Mouse (Mus musculus) heart, embryonic 16.5 days (tissue): ENCODE results near the gene St3gal4. TPM values are rescaled to one million over a fixed set of nuclear protein-coding genes. Genes with fewer than 3 reads are reported as not detected.
A peak's percentile ranks its signal among the peaks of the same experiment; 100 is the strongest.

Source experiments
- ATAC-seq: fragments of 200-750 bp; cut with Nextera tagmentation; replicated peaks from 2 replicates; pipeline ENCODE4 v1.8.0; 2017; ENCODE audit warnings: moderate number of reproducible peaks; ENCODE audit not compliant: insufficient read depth, low FRiP score; ENCODE audit errors: extremely low read depth
- H3K27ac ChIP-seq: fragments of 300-500 bp; sonication (generic); 2 replicates; pipeline ENCODE4 v1.5.1; 2014; ENCODE audit warnings: mild to moderate bottlenecking, low read length, control low read depth, moderate library complexity
- H3K27me3 ChIP-seq: fragments of 300-500 bp; sonication (generic); 2 replicates; pipeline ENCODE4 v1.6.1; 2014; ENCODE audit warnings: low read length, mixed read lengths; ENCODE audit not compliant: control insufficient read depth, insufficient read depth
- H3K36me3 ChIP-seq: fragments of 300-500 bp; sonication (generic); 2 replicates; pipeline ENCODE4 v1.6.1; 2014; ENCODE audit not compliant: control insufficient read depth, insufficient read depth
- H3K4me1 ChIP-seq: fragments of 300-500 bp; sonication (generic); 2 replicates; pipeline ENCODE4 v1.6.1; 2014; ENCODE audit warnings: low read length, mixed read lengths; ENCODE audit not compliant: control insufficient read depth, insufficient read depth
- H3K4me2 ChIP-seq: fragments of 300-500 bp; sonication (generic); 2 replicates; pipeline ENCODE4 v1.6.1; 2014; ENCODE audit warnings: low read depth, mild to moderate bottlenecking, control low read depth, low read length
- H3K4me3 ChIP-seq: fragments of 300-500 bp; sonication (generic); 2 replicates; pipeline ENCODE4 v1.5.1; 2014; ENCODE audit warnings: mild to moderate bottlenecking, control low read depth, low read length
- H3K9ac ChIP-seq: fragments of 300-500 bp; sonication (generic); 2 replicates; pipeline ENCODE4 v1.6.1; 2014; ENCODE audit warnings: low read length, control low read depth
- H3K9me3 ChIP-seq: fragments of 300-500 bp; sonication (generic); replicated peaks from 2 replicates; pipeline ENCODE4 v1.6.1; 2016; ENCODE audit warnings: low read length; ENCODE audit not compliant: control insufficient read depth
- WGBS: fragments of 180-500 bp; shearing (Covaris S2); extraction: QIAGEN DNeasy Blood & Tissue Kit; methylation state at CpG from one replicate; pipeline ENCODE4 v1.1.7; 2014; 5-methylcytosine and 5-hydroxymethylcytosine counted together
- polyA plus RNA-seq: library from polyadenylated mRNA; unstranded; fragments of >200 nt; fragmentation: Nextera tagmentation; extraction: Ambion mirVana; gene quantifications from 2 replicates; pipeline ENCODE4 v1.2.1, GENCODE M21; 2015

St3gal4 gene
- polyA plus RNA-seq, 1 experiment from 2014 or later, result 25.8 TPM

DNA sequence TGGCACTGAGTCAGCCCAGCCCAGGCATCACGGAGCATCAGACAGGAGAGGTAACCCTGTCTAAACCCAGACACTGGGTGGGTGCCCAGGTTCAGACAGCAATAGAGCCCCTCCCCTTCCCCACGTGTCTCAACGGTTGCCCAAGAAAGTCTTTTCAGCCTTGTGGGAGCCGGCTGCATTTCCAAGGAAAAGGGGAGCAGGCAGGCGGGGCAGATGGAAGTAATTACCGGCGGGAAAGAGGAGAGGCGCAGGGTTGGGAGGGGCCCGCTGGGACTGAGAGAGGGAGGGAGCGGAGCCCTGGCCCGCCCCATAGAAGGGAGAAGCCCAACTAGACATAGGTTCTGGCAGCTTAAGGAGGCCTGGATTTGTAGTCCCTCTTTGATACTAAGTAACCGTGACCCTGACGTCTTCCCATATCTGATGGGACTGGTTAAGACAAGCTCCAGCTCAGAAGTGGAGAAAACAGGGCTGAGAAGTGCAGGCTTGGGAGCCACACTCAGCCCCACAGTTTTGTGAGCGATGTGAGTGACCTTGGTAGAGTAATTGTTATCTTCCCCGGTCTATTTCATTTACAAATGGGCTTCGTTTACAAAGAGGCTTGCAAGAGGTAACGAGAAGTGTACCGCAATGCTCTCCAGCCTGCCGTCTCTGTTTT, 7.0 kb downstream of the St3gal4 start:
- ATAC-seq, result no peak
- peak overlapping the region; percentile 10; the same call in 1 of the 2 replicates for H3K4me2 ChIP-seq
- H3K27me3 ChIP-seq, result no peaks in the 10 kb centered on the region
- H3K36me3 ChIP-seq, result no peaks in the 10 kb centered on the region
- H3K27ac ChIP-seq, result no peak overlapping the region
- peaks cover 47% of the 10 kb centered on the region for H3K4me1 ChIP-seq
- 53% methylated on average over 19 of the region's 19 CpGs for WGBS
- no peaks in the 10 kb centered on the region for H3K9me3 ChIP-seq
- H3K9ac ChIP-seq, result no peak overlapping the region
- H3K4me3 ChIP-seq, result no peak overlapping the region

DNA sequence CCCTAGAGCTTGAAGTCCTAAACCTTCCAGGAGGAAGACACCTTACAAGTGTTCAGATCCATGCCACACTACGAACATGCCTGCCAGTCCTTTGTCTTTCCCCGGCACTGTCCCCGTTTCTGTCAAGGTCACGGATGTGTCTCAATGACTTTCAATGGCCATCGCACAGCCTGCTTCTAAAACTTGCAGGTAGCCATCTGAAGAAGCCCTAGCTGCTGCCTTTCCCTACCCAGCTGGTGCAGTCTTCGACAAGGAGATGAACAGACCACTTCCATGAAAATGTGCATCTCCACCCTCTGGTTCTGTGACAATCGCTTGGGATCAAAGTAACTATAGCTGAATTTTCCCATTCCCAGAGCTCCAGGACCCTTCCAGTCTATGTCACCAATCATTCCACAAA, 7.6 kb downstream of the St3gal4 start:
- 77% methylated on average over 7 of the region's 7 CpGs for WGBS

GRCm38 (mm10) chr9:35110567-35110966, 8.5 kb downstream of the St3gal4 start:
- ATAC-seq, result no peak
- Histone ChIP-seq H3K9me3 (no peaks in the 10 kb centered on the region), H3K27me3 (no peaks in the 10 kb centered on the region), H3K27ac (0 out of 2 replicates have a peak overlapping the region, but pooled peaks have one; percentile 4), H3K4me1 (peaks cover 51% of the 10 kb centered on the region), H3K4me2 (no peak overlapping the region), H3K9ac (0 out of 2 replicates have a peak overlapping the region, but pooled peaks have one; percentile 27), H3K4me3 (no peak overlapping the region), H3K36me3 (no peaks in the 10 kb centered on the region)
- 70% methylated on average over 4 of the region's 4 CpGs for WGBS

More for the DNA sequence above, 7.6 kb downstream of the St3gal4 start:
- H3K27ac ChIP-seq, result no peak overlapping the region
- H3K4me3 ChIP-seq, result no peak overlapping the region
- H3K36me3 ChIP-seq, result no peaks in the 10 kb centered on the region
- no peak for ATAC-seq
- no peak overlapping the region for H3K9ac ChIP-seq
- H3K9me3 ChIP-seq, result no peaks in the 10 kb centered on the region
- H3K4me2 ChIP-seq, result peak overlapping the region; percentile 10; the same call in 1 of the 2 replicates
- H3K27me3 ChIP-seq, result no peaks in the 10 kb centered on the region
- peaks cover 48% of the 10 kb centered on the region for H3K4me1 ChIP-seq

DNA sequence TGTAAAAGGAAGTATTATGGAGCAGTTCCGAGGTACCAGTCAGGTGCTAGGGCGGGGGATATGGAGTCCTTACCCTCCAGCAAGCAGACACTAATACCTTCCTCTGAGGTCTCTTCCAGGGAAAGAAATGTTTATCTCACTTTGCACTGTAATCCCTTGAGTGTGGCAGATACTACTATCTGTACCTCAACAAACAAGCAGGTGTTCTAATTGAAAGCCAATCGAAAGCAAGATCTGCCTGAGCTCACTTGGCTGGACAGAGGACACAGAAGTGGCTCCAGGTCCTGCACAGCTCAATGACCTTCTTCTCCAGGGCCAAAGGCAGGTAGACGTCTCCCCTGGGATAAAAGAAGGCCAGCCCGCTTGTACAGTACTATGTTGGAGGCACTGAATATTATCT, 9.0 kb downstream of the St3gal4 start:
- no peak overlapping the region for H3K4me3 ChIP-seq
- H3K36me3 ChIP-seq, result no peaks in the 10 kb centered on the region
- 0 out of 2 replicates have a peak overlapping the region, but pooled peaks have one; percentile 4 for H3K27ac ChIP-seq
- 70% methylated on average over 5 of the region's 5 CpGs for whole genome bisulfite sequencing
- H3K27me3 ChIP-seq, result no peaks in the 10 kb centered on the region
- H3K9ac ChIP-seq, result no peak overlapping the region
- H3K4me2 ChIP-seq, result no peak overlapping the region
- no peak for ATAC-seq
- peaks cover 50% of the 10 kb centered on the region for H3K4me1 ChIP-seq
- no peaks in the 10 kb centered on the region for H3K9me3 ChIP-seq

- Histone ChIP-seq H3K4me3 (no peak overlapping the region), H3K4me1 (peaks cover 51% of the 10 kb centered on the region), H3K36me3 (no peaks in the 10 kb centered on the region), H3K9me3 (no peaks in the 10 kb centered on the region), H3K9ac (no peak overlapping the region), H3K4me2 (no peak overlapping the region), H3K27ac (0 out of 2 replicates have a peak overlapping the region, but pooled peaks have one; percentile 24), H3K27me3 (no peaks in the 10 kb centered on the region)
- 62% methylated on average over 5 of the region's 5 CpGs for WGBS
- peak; percentile 20; the same call in 1 of the 2 replicates for ATAC-seq
Observed at GRCm38 (mm10) chr9:35108916-35109315, 10.2 kb downstream of the St3gal4 start.

GRCm38 (mm10) chr9:35108066-35108465, 11.0 kb downstream of the St3gal4 start:
- Histone ChIP-seq H3K27ac (no peak overlapping the region), H3K4me1 (peaks cover 51% of the 10 kb centered on the region)

DNA sequence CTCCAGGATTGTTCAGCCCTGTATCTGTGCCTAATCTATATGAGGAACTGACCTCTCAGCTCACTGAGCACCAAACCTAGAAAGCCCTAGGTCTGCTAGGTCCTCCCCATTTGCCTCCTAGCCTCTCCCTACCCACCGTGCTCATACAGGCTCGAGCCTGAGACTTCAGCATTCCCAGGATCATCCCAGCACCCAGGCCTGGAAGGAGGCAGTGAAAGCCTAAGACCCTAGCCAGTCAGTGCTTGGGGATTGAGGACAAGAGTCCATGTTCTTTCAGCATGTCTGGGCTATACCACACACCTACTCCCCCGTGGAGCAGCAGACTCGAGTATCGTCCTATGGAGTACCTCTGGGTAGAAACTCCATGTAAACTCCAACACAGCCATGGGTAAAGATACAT, 11.7 kb downstream of the St3gal4 start:
- H3K27ac ChIP-seq, result no peak overlapping the region
- peaks cover 51% of the 10 kb centered on the region for H3K4me1 ChIP-seq
- no peaks in the 10 kb centered on the region for H3K9me3 ChIP-seq
- H3K4me2 ChIP-seq, result no peak overlapping the region
- H3K27me3 ChIP-seq, result no peaks in the 10 kb centered on the region
- H3K4me3 ChIP-seq, result no peak overlapping the region
- H3K9ac ChIP-seq, result no peak overlapping the region
- no peak for ATAC-seq
- 83% methylated on average over 5 of the region's 5 CpGs for WGBS
- H3K36me3 ChIP-seq, result no peaks in the 10 kb centered on the region

More at GRCm38 (mm10) chr9:35108066-35108465, 11.0 kb downstream of the St3gal4 start:
- Histone ChIP-seq H3K36me3 (no peaks in the 10 kb centered on the region), H3K27me3 (no peaks in the 10 kb centered on the region), H3K9ac (no peak overlapping the region), H3K9me3 (no peaks in the 10 kb centered on the region), H3K4me3 (no peak overlapping the region), H3K4me2 (no peak overlapping the region)
- ATAC-seq, result no peak
- 77% methylated on average over 3 of the region's 3 CpGs for WGBS

DNA sequence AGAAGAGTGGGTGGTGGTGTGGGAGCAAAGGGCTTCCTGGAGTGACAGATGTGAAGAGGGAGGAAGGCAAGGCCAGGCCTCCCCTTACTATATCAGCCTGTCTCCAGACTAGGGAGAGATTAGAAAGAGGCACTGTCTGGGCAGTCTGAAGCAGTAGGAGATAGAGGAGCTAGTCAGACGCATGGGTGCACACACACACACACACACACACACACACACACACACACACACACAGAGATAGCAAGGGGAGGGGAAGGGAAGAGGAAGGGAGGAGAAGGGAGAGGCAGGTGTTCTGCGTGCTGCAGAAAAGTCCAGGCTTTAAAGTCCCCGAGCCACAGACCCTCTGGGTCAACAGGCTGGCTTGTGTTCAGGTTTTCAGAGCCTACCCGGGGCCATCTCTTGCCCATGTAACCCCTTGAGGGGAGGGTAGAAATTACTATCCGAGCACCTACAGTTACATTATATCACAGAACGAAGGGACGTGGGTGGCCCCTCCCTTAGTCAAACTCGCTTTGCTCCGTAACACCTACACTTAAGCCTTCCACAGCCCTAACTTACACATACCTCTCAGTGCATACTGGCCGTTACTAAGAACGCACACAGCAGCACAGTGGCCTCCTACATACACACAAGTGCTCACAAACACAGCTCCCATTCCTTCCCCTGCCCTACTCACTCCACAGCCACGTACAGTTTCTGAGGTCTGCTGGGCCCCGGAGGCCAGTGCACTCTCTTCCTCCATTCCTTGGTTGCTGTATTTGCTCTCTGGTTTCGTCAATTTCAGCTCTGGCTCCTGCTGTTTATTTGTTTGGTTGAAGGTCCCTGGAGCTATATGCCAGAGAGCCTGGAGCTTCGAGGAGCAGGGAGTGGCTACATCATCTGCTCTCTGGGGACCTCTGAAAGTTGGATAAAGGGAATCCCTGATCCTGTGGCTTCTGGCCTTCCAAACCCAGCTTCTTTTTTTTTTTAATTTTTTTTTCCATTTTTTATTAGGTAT, 12.9 kb downstream of the St3gal4 start:
- Histone ChIP-seq H3K9ac (peak overlapping the region; percentile 3; the same call in 1 of the 2 replicates), H3K36me3 (no peaks in the 10 kb centered on the region), H3K9me3 (no peaks in the 10 kb centered on the region), H3K4me3 (no peak overlapping the region), H3K27ac (no peak overlapping the region), H3K27me3 (no peaks in the 10 kb centered on the region), H3K4me2 (no peak overlapping the region), H3K4me1 (peaks cover 41% of the 10 kb centered on the region)
- WGBS, result 37% methylated on average over 15 of the region's 15 CpGs
- ATAC-seq, result peak; percentile 39
